Mouse (Mus musculus) gastrocnemius, postnatal 14 days (tissue): ENCODE results near the gene Gpc6. TPM values are rescaled to one million over a fixed set of nuclear protein-coding genes. Genes with fewer than 3 reads are reported as not detected.

Experiments
- DNase-seq: peaks from one replicate; pipeline ENCODE4 v3.0.0; 2021; ENCODE audit warnings: mixed read lengths
- intact Hi-C: fragments of 180-260 bp; cut with DNase I; formaldehyde crosslinking; loops from one replicate; pipeline ENCODE4 v1.15.1; 2025; ENCODE audit warnings: low total_unique reads
- total RNA-seq, 2 experiments: library from RNA; stranded (reverse); gene quantifications; 2 replicates each; pipeline ENCODE4 v1.2.3; 2021

The Gpc6 gene
- total RNA-seq, 2 experiments from 2014 or later = 7.7 to 9.6 TPM

GRCm38 (mm10) chr14:117655382-117655781 lies 730.3 kb downstream of the Gpc6 start:
- intact Hi-C loops = no loop called here

GRCm38 (mm10) chr14:117659198-117659761 lies 734.2 kb downstream of the Gpc6 start:
- intact Hi-C loops = no loop called here
- no peak for DNase-seq

More at GRCm38 (mm10) chr14:117655382-117655781, 730.3 kb downstream of the Gpc6 start:
- DNase-seq = no peak

GRCm38 (mm10) chr14:117662261-117662660 lies 737.1 kb downstream of the Gpc6 start:
- DNase-seq = no peak
- intact Hi-C loops = no loop called here

- DNase-seq = no peak
- intact Hi-C loops = no loop called here
These were observed 739.7 kb downstream of the Gpc6 start for GRCm38 (mm10) chr14:117664796-117665195.

GRCm38 (mm10) chr14:117666126-117666525 lies 741.0 kb downstream of the Gpc6 start:
- intact Hi-C loops = no loop called here
- DNase-seq = no peak

- DNase-seq = no peak
- intact Hi-C loops = no loop called here
These were observed 748.4 kb downstream of the Gpc6 start for GRCm38 (mm10) chr14:117673541-117673940.

- no peak for DNase-seq
- intact Hi-C loops = no loop called here
These were observed 749.4 kb downstream of the Gpc6 start for GRCm38 (mm10) chr14:117674482-117674881.

- intact Hi-C loops = no loop called here
- no peak for DNase-seq
These were observed 754.8 kb downstream of the Gpc6 start for GRCm38 (mm10) chr14:117679926-117680325.

- no peak for DNase-seq
- intact Hi-C loops = no loop called here
These were observed 756.3 kb downstream of the Gpc6 start for GRCm38 (mm10) chr14:117681321-117681921.

- intact Hi-C loops = no loop called here
- no peak for DNase-seq
These were observed 758.0 kb downstream of the Gpc6 start for GRCm38 (mm10) chr14:117683149-117683548.

- DNase-seq = no peak
- intact Hi-C loops = no loop called here
These were observed 764.7 kb downstream of the Gpc6 start for GRCm38 (mm10) chr14:117689848-117690247.

GRCm38 (mm10) chr14:117695565-117695964 lies 770.5 kb downstream of the Gpc6 start:
- intact Hi-C loops = no loop called here

GRCm38 (mm10) chr14:117700670-117701280 lies 775.7 kb downstream of the Gpc6 start:
- intact Hi-C loops = no loop called here

More at GRCm38 (mm10) chr14:117695565-117695964, 770.5 kb downstream of the Gpc6 start:
- DNase-seq = no peak

GRCm38 (mm10) chr14:117708817-117709216 lies 783.7 kb downstream of the Gpc6 start:
- no peak for DNase-seq
- intact Hi-C loops = no loop called here

More at GRCm38 (mm10) chr14:117700670-117701280, 775.7 kb downstream of the Gpc6 start:
- DNase-seq = no peak

- intact Hi-C loops = no loop called here
- no peak for DNase-seq
These were observed 785.4 kb downstream of the Gpc6 start for GRCm38 (mm10) chr14:117710463-117710911.

- intact Hi-C loops = no loop called here
- no peak for DNase-seq
These were observed 787.2 kb downstream of the Gpc6 start for GRCm38 (mm10) chr14:117712311-117712710.

- intact Hi-C loops = no loop called here
- no peak for DNase-seq
These were observed 789.0 kb downstream of the Gpc6 start for GRCm38 (mm10) chr14:117714165-117714564.

GRCm38 (mm10) chr14:117716305-117716704 lies 791.2 kb downstream of the Gpc6 start:
- intact Hi-C loops = no loop called here
- no peak for DNase-seq

- no peak for DNase-seq
- intact Hi-C loops = no loop called here
These were observed 803.6 kb downstream of the Gpc6 start for GRCm38 (mm10) chr14:117728741-117729140.

GRCm38 (mm10) chr14:117755231-117755630 lies 830.1 kb downstream of the Gpc6 start:
- no peak for DNase-seq
- intact Hi-C loops = no loop called here

- intact Hi-C loops = no loop called here
- DNase-seq = no peak
These were observed 831.4 kb downstream of the Gpc6 start for GRCm38 (mm10) chr14:117756505-117756904.
